Mouse (Mus musculus) C2C12 (cell line): ENCODE results near the gene Olfr330.

ENCODE experiments used
- CEBPB ChIP-seq: IDR thresholded peaks from one replicate; pipeline ENCODE4 v1.6.1; 2011; ENCODE audit warnings: low read depth, mild to moderate bottlenecking, control low read depth, moderate library complexity
- CTCF ChIP-seq: IDR thresholded peaks from one replicate; pipeline ENCODE4 v1.5.1; 2011; ENCODE audit not compliant: control insufficient read depth, insufficient read depth, insufficient read length
- MAX ChIP-seq: IDR thresholded peaks from one replicate; pipeline ENCODE4 v1.6.1; 2011; ENCODE audit warnings: mild to moderate bottlenecking, control low read depth
- MYOD1 ChIP-seq: IDR thresholded peaks from one replicate; pipeline ENCODE4 v1.6.1; 2011; ENCODE audit warnings: low read depth; ENCODE audit not compliant: control insufficient read depth, insufficient read length
- MYOG ChIP-seq: IDR thresholded peaks from one replicate; pipeline ENCODE4 v1.6.1; 2011; ENCODE audit not compliant: control insufficient read depth, insufficient read length; ENCODE audit errors: extremely low read depth
- USF1 ChIP-seq: IDR thresholded peaks from one replicate; pipeline ENCODE4 v1.6.1; 2011; ENCODE audit warnings: low read depth, mild to moderate bottlenecking, control low read depth, moderate library complexity

GRCm38 (mm10) chr11:58498761-58499160 lies 35.9 kb downstream of the Olfr330 start:
- TF ChIP-seq USF1 (no peak), CTCF (no peak), MYOD1 (no peak), MYOG (no peak), CEBPB (no peak), MAX (no peak)
